ENCODE assay signal across 9 mouse cellular contexts in genomic region chr5:129724268-129724667, GRCm38 (mm10). TPM values are rescaled to one million over a fixed set of nuclear protein-coding genes. Genes with fewer than 3 reads are reported as not detected.
A peak's percentile ranks its signal among the peaks of the same experiment; 100 is the strongest.
DNase-seq lines count a peak whose midpoint lies in the region; ATAC-seq and TF ChIP-seq lines count a peak whose summit lies in the region.
"Had no signal": no experiment of that assay in that cellular context is flagged by ENCODE, and none has a peak within 500 bp of the region (broad histone marks: within the 10 kb centered on the region; RNA-seq: fewer than 3 reads in every experiment).

No protein-coding gene starts in this region.

- peak overlapping the region; percentile 89; the same call in 1 of the 2 replicates for H3K9ac ChIP-seq in lung, postnatal 0 days (replicated peaks; ENCODE audit: low read depth)
- peak overlapping the region; percentile 94 for H3K9ac ChIP-seq in limb, embryonic 13.5 days
- H3K9ac ChIP-seq in stomach, embryonic 14.5 days (replicated peaks; ENCODE audit: low read depth, low read length): peak overlapping the region; percentile 92; the same call in 1 of the 2 replicates

- no peak for TF ChIP-seq CTCF in lung, postnatal 0 days (IDR thresholded peaks at IDR 0.05)

- H3K4me3 ChIP-seq in lung, postnatal 0 days (ENCODE audit: low read depth, low read length): peak overlapping the region; percentile 89
- peak overlapping the region; percentile 83 for H3K4me3 ChIP-seq in limb, embryonic 13.5 days
- peak overlapping the region; percentile 70 for H3K4me3 ChIP-seq in stomach, embryonic 14.5 days (ENCODE audit: low read depth, low read length)

- no peak for DNase-seq in lung, postnatal 0 days (ENCODE audit: low spot score)
- DNase-seq in lung, adult 18-20 months: no peak
- DNase-seq in layer of hippocampus, adult 9-11 months: no peak
- DNase-seq in cerebellum, adult 9-10 months: no peak
- no peak for DNase-seq in gastrocnemius, postnatal 25 days

- H3K9me3 ChIP-seq in lung, postnatal 0 days (ENCODE audit: low read length): no peaks in the 10 kb centered on the region
- H3K9me3 ChIP-seq in limb, embryonic 13.5 days: no peaks in the 10 kb centered on the region
- H3K9me3 ChIP-seq in stomach, embryonic 14.5 days (ENCODE audit: control insufficient read depth, low read depth, low read length): no peaks in the 10 kb centered on the region

- TF ChIP-seq EP300 in lung, postnatal 0 days (IDR thresholded peaks at IDR 0.05): no peak

- no peak for ATAC-seq in lung, postnatal 0 days
- ATAC-seq in erythroid progenitor cell, adult 5-6 weeks (replicated peaks; ENCODE audit: low FRiP score, poor library complexity, severe bottlenecking): peak; percentile 25; the same call in 1 of the 2 replicates
- no peak for ATAC-seq in limb, embryonic 13.5 days (ENCODE audit: low FRiP score, low read depth)
- ATAC-seq in stomach, embryonic 14.5 days (ENCODE audit: insufficient number of reproducible peaks, insufficient read depth, low FRiP score, low read depth): no peak

- H3K27ac ChIP-seq in lung, postnatal 0 days (ENCODE audit: low read length): peak overlapping the region; percentile 97
- peak overlapping the region; percentile 96; the same call in 1 of the 2 replicates for H3K27ac ChIP-seq in limb, embryonic 13.5 days
- peak overlapping the region; percentile 95 for H3K27ac ChIP-seq in stomach, embryonic 14.5 days (ENCODE audit: low read length)

- peaks cover 2% of the 10 kb centered on the region; the same call in 1 of the 2 replicates for H3K4me1 ChIP-seq in lung, postnatal 0 days (ENCODE audit: insufficient read depth, low read depth, low read length)
- peaks cover 20% of the 10 kb centered on the region for H3K4me1 ChIP-seq in limb, embryonic 13.5 days
- H3K4me1 ChIP-seq in stomach, embryonic 14.5 days (ENCODE audit: control insufficient read depth, insufficient read depth, low read length): peaks cover 23% of the 10 kb centered on the region; the same call in 1 of the 2 replicates

- 38% methylated on average over 4 of the region's 4 CpGs for WGBS in lung, postnatal 0 days
- WGBS in limb, embryonic 13.5 days: 53% methylated on average over 4 of the region's 4 CpGs
- WGBS in stomach, embryonic 14.5 days: 52% methylated on average over 4 of the region's 4 CpGs

- 0 out of 2 replicates have a peak, but pooled peaks cover 4% of the 10 kb centered on the region for H3K36me3 ChIP-seq in lung, postnatal 0 days (ENCODE audit: insufficient read depth, low read length)
- peaks cover 11% of the 10 kb centered on the region for H3K36me3 ChIP-seq in limb, embryonic 13.5 days
- H3K36me3 ChIP-seq in stomach, embryonic 14.5 days (ENCODE audit: control insufficient read depth, insufficient read depth, low read length): peaks cover 9% of the 10 kb centered on the region

- no peaks in the 10 kb centered on the region for H3K27me3 ChIP-seq in lung, postnatal 0 days (replicated peaks; ENCODE audit: insufficient read depth, low read length)
- no peaks in the 10 kb centered on the region for H3K27me3 ChIP-seq in limb, embryonic 13.5 days
- H3K27me3 ChIP-seq in stomach, embryonic 14.5 days (ENCODE audit: control insufficient read depth, insufficient read depth, low read length): no peaks in the 10 kb centered on the region

- H3K4me2 ChIP-seq in lung, postnatal 0 days (replicated peaks; ENCODE audit: low read depth, low read length): peak overlapping the region; percentile 66
- H3K4me2 ChIP-seq in limb, embryonic 13.5 days (replicated peaks): peak overlapping the region; percentile 64
- peak overlapping the region; percentile 40 for H3K4me2 ChIP-seq in stomach, embryonic 14.5 days (replicated peaks; ENCODE audit: low read depth, low read length)

RNA-seq across cellular contexts. Expression of gene Nipsnap2, which starts 0.6 kb away (rescaled TPM):
- polyA plus RNA-seq in lung, postnatal 0 days (2015; fragmentation: Nextera tagmentation; extraction: Ambion mirVana): 99.8 and 102 TPM in 2 replicates
- total RNA-seq in erythroid progenitor cell, adult 5-6 weeks (2015; ENCODE audit: low replicate concordance): 9.7 and 13.8 TPM in 2 replicates
- 1.7 and 14.9 TPM in 2 replicates for total RNA-seq in erythroid progenitor cell, adult 5-6 weeks (2017; ENCODE audit: low replicate concordance)
- 119 and 130 TPM in 2 replicates for polyA plus RNA-seq in limb, embryonic 13.5 days (2015; fragmentation: Nextera tagmentation; extraction: Ambion mirVana)
- polyA plus RNA-seq in stomach, embryonic 14.5 days (2014; fragmentation: Nextera tagmentation; extraction: Ambion mirVana): 98.4 and 103 TPM in 2 replicates
- total RNA-seq in gastrocnemius, postnatal 25 days (2021): 100 to 1,000 TPM; 510 to 555 TPM

RNA-seq across cellular contexts. Expression of gene Mrps17, which starts 9.0 kb away (rescaled TPM):
- 135 and 143 TPM in 2 replicates for polyA plus RNA-seq in lung, postnatal 0 days (2015; fragmentation: Nextera tagmentation; extraction: Ambion mirVana)
- 54.9 and 95.9 TPM in 2 replicates for total RNA-seq in erythroid progenitor cell, adult 5-6 weeks (2015; ENCODE audit: low replicate concordance)
- total RNA-seq in erythroid progenitor cell, adult 5-6 weeks (2017; ENCODE audit: low replicate concordance): 31.1 and 45.7 TPM in 2 replicates
- 199 and 219 TPM in 2 replicates for polyA plus RNA-seq in limb, embryonic 13.5 days (2015; fragmentation: Nextera tagmentation; extraction: Ambion mirVana)
- 194 and 206 TPM in 2 replicates for polyA plus RNA-seq in stomach, embryonic 14.5 days (2014; fragmentation: Nextera tagmentation; extraction: Ambion mirVana)
- 10 to 100 TPM; 57.3 to 63.7 TPM for total RNA-seq in gastrocnemius, postnatal 25 days (2021)

RNA-seq across cellular contexts. Expression of gene Sept14, which starts 16.0 kb away (rescaled TPM):
- not detected in 2 replicates for polyA plus RNA-seq in lung, postnatal 0 days (2015; fragmentation: Nextera tagmentation; extraction: Ambion mirVana)
- not detected in 2 replicates for total RNA-seq in erythroid progenitor cell, adult 5-6 weeks (2015; ENCODE audit: low replicate concordance)
- total RNA-seq in erythroid progenitor cell, adult 5-6 weeks (2017; ENCODE audit: low replicate concordance): not detected in 2 replicates
- polyA plus RNA-seq in limb, embryonic 13.5 days (2015; fragmentation: Nextera tagmentation; extraction: Ambion mirVana): not detected in 2 replicates
- not detected in 2 replicates for polyA plus RNA-seq in stomach, embryonic 14.5 days (2014; fragmentation: Nextera tagmentation; extraction: Ambion mirVana)
- total RNA-seq in gastrocnemius, postnatal 25 days (2021): not detected
- polyA plus RNA-seq: brain, embryonic 14.5 days had no signal

RNA-seq across cellular contexts. Expression of gene Zfp11, which starts 54.4 kb away (rescaled TPM):
- 1.7 and 1.8 TPM in 2 replicates for polyA plus RNA-seq in lung, postnatal 0 days (2015; fragmentation: Nextera tagmentation; extraction: Ambion mirVana)
- total RNA-seq in erythroid progenitor cell, adult 5-6 weeks (2015; ENCODE audit: low replicate concordance): 1.3 TPM in 1 of 2 replicates, not detected in the other
- total RNA-seq in erythroid progenitor cell, adult 5-6 weeks (2017; ENCODE audit: low replicate concordance): 0.08 and 0.26 TPM in 2 replicates
- polyA plus RNA-seq in limb, embryonic 13.5 days (2015; fragmentation: Nextera tagmentation; extraction: Ambion mirVana): 6.8 and 6.9 TPM in 2 replicates
- polyA plus RNA-seq in stomach, embryonic 14.5 days (2014; fragmentation: Nextera tagmentation; extraction: Ambion mirVana): 4.7 and 5.8 TPM in 2 replicates
- 1 to 10 TPM; 1.8 TPM for total RNA-seq in gastrocnemius, postnatal 25 days (2021)
